Mouse (Mus musculus) erythroblast, embryonic 14.5 days (primary cell): ENCODE results near the gene Sipa1l3.

Source experiments
- GATA1 ChIP-seq: IDR thresholded peaks from 2 replicates; pipeline ENCODE4 v1.6.1; 2012; ENCODE audit warnings: low read length, inconsistent platforms, mixed read lengths
- TAL1 ChIP-seq: IDR thresholded peaks from 3 replicates; pipeline ENCODE4 v1.6.1; 2012; ENCODE audit warnings: low read length, inconsistent platforms, mixed read lengths

DNA sequence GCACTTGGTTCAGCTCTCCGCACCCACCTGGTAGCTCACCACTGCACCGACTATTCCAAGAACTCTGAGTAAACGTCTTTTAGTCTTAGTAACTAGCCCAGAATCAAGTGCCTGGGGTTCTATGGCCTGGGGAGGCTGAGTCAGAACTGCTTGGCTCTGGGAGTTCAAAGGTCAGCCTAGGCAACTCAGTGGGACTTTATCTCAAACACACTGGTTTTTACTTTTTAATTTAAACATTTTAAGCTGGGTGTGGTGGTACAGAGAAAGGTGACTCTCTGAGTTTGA lies 27.0 kb downstream of the Sipa1l3 start:
- TF ChIP-seq TAL1 (no peak), GATA1 (no peak)
